Mouse (Mus musculus) limb, embryonic 14.5 days (tissue): ENCODE results near the gene Ackr4. TPM values are rescaled to one million over a fixed set of nuclear protein-coding genes. Genes with fewer than 3 reads are reported as not detected.

Experiments used
- ATAC-seq: fragments of 200-750 bp; cut with Nextera tagmentation; 2 replicates; pipeline ENCODE4 v1.8.0; 2017; ENCODE audit warnings: low read depth, moderate number of reproducible peaks, moderate TSS enrichment; ENCODE audit not compliant: low FRiP score
- DNase-seq: peaks from one replicate; pipeline ENCODE4 v3.0.0-alpha.2; 2015; ENCODE audit warnings: low spot score
- H3K27ac ChIP-seq: fragments of 300-500 bp; sonication (generic); replicated peaks from 2 replicates; pipeline ENCODE4 v1.5.1; 2014; ENCODE audit warnings: low read depth, mild to moderate bottlenecking, low read length, moderate library complexity, mixed read lengths
- H3K27me3 ChIP-seq: fragments of 300-500 bp; sonication (generic); 2 replicates; pipeline ENCODE4 v1.6.1; 2014; ENCODE audit warnings: low read length, mixed read lengths; ENCODE audit not compliant: control insufficient read depth, insufficient read depth
- H3K36me3 ChIP-seq: fragments of 300-500 bp; sonication (generic); 2 replicates; pipeline ENCODE4 v1.6.1; 2014; ENCODE audit warnings: mild to moderate bottlenecking, low read length, moderate library complexity, mixed read lengths; ENCODE audit not compliant: control insufficient read depth, insufficient read depth
- H3K4me1 ChIP-seq: fragments of 300-500 bp; sonication (generic); 2 replicates; pipeline ENCODE4 v1.6.1; 2014; ENCODE audit warnings: antibody characterized with exemption, low read length, mixed read lengths; ENCODE audit not compliant: control insufficient read depth, insufficient read depth
- H3K4me2 ChIP-seq: fragments of 300-500 bp; sonication (generic); replicated peaks from 2 replicates; pipeline ENCODE4 v1.6.1; 2014; ENCODE audit warnings: low read depth, mild to moderate bottlenecking, low read length, moderate library complexity; ENCODE audit not compliant: severe bottlenecking
- H3K4me3 ChIP-seq: fragments of 300-500 bp; sonication (generic); replicated peaks from 2 replicates; pipeline ENCODE4 v1.5.1; 2014; ENCODE audit warnings: low read length
- H3K9ac ChIP-seq: fragments of 300-500 bp; sonication (generic); 2 replicates; pipeline ENCODE4 v1.6.1; 2014; ENCODE audit warnings: mild to moderate bottlenecking, low read depth, low read length, moderate library complexity; ENCODE audit not compliant: severe bottlenecking
- H3K9me3 ChIP-seq: fragments of 300-500 bp; sonication (generic); 2 replicates; pipeline ENCODE4 v1.6.1; 2016; ENCODE audit warnings: low read length; ENCODE audit not compliant: control insufficient read depth
- POLR2A ChIP-seq: fragments of 200-500 bp; IDR thresholded peaks from 2 replicates; pipeline ENCODE4 v1.8.0; 2012; ENCODE audit warnings: inconsistent platforms, mild to moderate bottlenecking, moderate library complexity, borderline replicate concordance; ENCODE audit not compliant: insufficient read depth, insufficient read length; ENCODE audit errors: extremely low read depth
- WGBS: fragments of 180-500 bp; shearing (Covaris S2); extraction: QIAGEN DNeasy Blood & Tissue Kit; methylation state at CpG from one replicate; pipeline ENCODE4 v1.1.7; 2014; 5-methylcytosine and 5-hydroxymethylcytosine counted together
- polyA plus RNA-seq, 2 experiments: library from polyadenylated mRNA; depleted of rRNA in 1 of 2; stranded (reverse) in 1 of 2; unstranded in 1 of 2; fragments of >200 nt; fragmentation: Nextera tagmentation in 1 of 2; extraction: Ambion mirVana in 1 of 2; gene quantifications; 2 replicates each; pipeline versions ENCODE4 v1.2.1 to v1.2.3; 2012 to 2014

Ackr4 gene
- polyA plus RNA-seq, 2 experiments, result 2.8 TPM

- H3K4me1 ChIP-seq, result no peaks in the 10 kb centered on the region
- H3K27ac ChIP-seq, result no peak overlapping the region
- 91% methylated on average over 7 of the region's 7 CpGs for WGBS
- DNase-seq, result no peak
- H3K27me3 ChIP-seq, result no peaks in the 10 kb centered on the region
- H3K36me3 ChIP-seq, result peaks cover 42% of the 10 kb centered on the region
- H3K9me3 ChIP-seq, result no peaks in the 10 kb centered on the region
- no peak for ATAC-seq
- no peak overlapping the region for H3K9ac ChIP-seq
- no peak overlapping the region for H3K4me3 ChIP-seq
- TF ChIP-seq POLR2A, result no peak
- H3K4me2 ChIP-seq, result no peak overlapping the region
Measured at GRCm38 (mm10) chr9:104148969-104149368, 22.2 kb upstream of the Ackr4 start.

DNA sequence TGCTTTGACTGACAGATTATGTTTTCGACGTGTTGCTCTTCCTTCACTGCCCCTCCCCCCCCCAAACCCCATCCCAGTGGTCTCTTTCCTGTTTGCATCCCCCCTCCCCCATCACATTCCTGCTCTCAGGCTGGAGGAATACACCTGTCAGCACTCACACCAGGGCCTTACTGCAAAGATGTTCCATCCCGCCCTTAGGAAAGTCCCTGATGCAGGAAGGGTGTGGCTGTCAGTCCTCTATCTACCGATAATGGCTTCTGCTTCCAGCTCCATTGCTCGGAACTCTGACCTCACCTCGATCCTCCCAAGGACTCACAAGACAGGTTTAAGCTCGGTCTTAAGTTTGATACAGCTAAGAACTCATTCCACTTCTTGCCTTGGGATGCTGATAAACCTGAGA lies 19.9 kb upstream of the Ackr4 start:
- no peak for TF ChIP-seq POLR2A
- DNase-seq, result no peak
- no peak overlapping the region for H3K9ac ChIP-seq
- no peaks in the 10 kb centered on the region for H3K4me1 ChIP-seq
- WGBS, result 82% methylated on average over 7 of the region's 7 CpGs
- no peak for ATAC-seq
- no peak overlapping the region for H3K27ac ChIP-seq
- no peaks in the 10 kb centered on the region for H3K9me3 ChIP-seq
- H3K36me3 ChIP-seq, result peaks cover 21% of the 10 kb centered on the region
- no peak overlapping the region for H3K4me2 ChIP-seq
- H3K4me3 ChIP-seq, result no peak overlapping the region
- no peaks in the 10 kb centered on the region for H3K27me3 ChIP-seq

DNA sequence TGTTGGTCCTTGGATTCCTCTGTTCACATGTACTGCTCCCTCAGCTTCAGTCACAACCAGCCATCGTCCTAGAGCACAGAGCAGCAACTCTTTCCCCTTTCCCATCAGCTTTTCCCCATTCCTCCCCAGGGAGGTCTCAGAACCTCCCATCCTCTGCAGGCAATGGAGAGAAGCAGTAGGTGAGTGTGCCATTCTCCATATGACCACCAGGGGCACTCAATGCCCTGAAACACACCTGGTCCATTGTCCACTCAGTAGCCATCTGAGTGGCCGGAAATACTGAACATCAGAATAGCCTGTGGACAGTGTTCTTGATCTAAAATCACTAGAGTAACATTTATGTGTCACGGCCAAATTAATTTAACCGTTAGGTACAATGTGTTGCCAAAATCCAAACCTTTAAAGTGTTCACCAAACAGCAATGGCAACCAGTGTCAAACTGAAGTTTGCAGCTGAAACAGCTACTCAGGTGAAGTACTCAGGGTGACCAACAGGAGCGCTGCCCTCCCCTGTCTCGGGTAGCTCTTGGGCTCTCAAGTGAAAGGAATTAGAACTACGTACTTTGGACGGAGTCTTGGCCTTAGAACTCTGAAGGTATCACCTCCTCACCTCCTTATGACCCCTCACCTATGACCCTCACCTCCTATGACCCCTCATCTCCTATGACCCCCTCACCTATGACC lies 17.7 kb upstream of the Ackr4 start:
- Histone ChIP-seq H3K27ac (no peak overlapping the region), H3K4me2 (no peak overlapping the region), H3K36me3 (0 out of 2 replicates have a peak, but pooled peaks cover under 1% of the 10 kb centered on the region), H3K4me3 (no peak overlapping the region), H3K27me3 (no peaks in the 10 kb centered on the region), H3K9ac (no peak overlapping the region), H3K4me1 (no peaks in the 10 kb centered on the region), H3K9me3 (no peaks in the 10 kb centered on the region)
- WGBS, result 82% methylated on average over 8 of the region's 8 CpGs
- ATAC-seq, result no peak
- DNase-seq, result no peak
- no peak for TF ChIP-seq POLR2A

DNA sequence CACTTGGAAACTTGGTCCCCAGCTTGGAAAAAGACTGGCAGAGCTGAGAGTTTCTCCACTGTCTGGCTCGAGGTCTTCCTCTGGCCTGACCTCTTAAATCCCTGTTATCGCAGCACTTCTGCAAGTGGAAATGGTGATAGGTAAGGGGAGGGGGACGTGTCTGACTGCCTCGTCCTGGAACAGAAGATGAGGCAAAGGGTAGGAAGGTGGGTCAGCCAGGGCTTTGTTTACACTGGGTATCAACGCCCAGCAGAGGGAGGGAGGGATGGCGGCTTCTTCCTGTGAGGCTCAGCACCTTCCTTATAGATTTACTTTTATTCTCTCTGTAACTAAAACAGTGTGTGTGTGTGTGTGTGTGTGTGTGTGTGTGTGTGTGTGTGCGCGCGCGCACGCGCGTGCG lies 16.1 kb upstream of the Ackr4 start:
- Histone ChIP-seq H3K9ac (no peak overlapping the region), H3K9me3 (no peaks in the 10 kb centered on the region), H3K27me3 (no peaks in the 10 kb centered on the region), H3K4me1 (no peaks in the 10 kb centered on the region), H3K4me3 (no peak overlapping the region), H3K4me2 (no peak overlapping the region), H3K27ac (no peak overlapping the region), H3K36me3 (no peaks in the 10 kb centered on the region)
- ATAC-seq (no peak), DNase-seq (no peak)
- no peak for TF ChIP-seq POLR2A
- WGBS, result 83% methylated on average over 14 of the region's 14 CpGs

DNA sequence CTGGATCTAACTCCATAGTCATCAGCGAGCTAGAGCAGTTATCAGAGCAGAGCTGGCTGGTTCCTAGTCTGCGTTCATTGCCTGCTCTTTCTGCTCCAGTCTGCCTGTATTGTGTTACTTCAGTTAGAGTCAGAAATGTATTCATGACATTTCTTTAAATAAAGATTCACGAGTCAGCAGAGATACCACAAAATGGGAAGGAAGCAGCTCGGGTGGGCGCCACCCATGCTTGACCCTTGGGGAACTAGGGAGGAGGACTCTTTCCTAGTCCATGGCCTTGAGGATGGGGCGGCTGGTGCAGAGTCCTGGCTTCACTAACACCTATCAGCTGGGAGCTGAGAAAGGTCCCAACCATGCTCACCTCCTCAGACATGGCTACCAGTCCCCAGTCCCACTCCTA lies 13.6 kb upstream of the Ackr4 start:
- Histone ChIP-seq H3K27me3 (no peaks in the 10 kb centered on the region), H3K9ac (no peak overlapping the region), H3K9me3 (no peaks in the 10 kb centered on the region), H3K27ac (no peak overlapping the region), H3K36me3 (no peaks in the 10 kb centered on the region), H3K4me3 (no peak overlapping the region), H3K4me1 (no peaks in the 10 kb centered on the region), H3K4me2 (no peak overlapping the region)
- 86% methylated on average over 6 of the region's 6 CpGs for WGBS
- DNase-seq, result no peak
- TF ChIP-seq POLR2A, result no peak
- ATAC-seq, result no peak
